Mouse (Mus musculus) CD4-positive helper T cell, adult 2 months (primary cell): Measurements from ENCODE around the gene Pdcd2l.

Source experiments
- DNase-seq: peaks from one replicate; pipeline ENCODE4 v3.0.0-alpha.2; 2012; ENCODE audit warnings: low read depth, missing footprints, low spot score

Gene Pdcd2l

GRCm38 (mm10) chr7:34196132-34197128 is at the start of gene Pdcd2l:
Pdcd2l (minus strand) TSS chr7:34196661.
- peak; percentile 91 for DNase-seq

GRCm38 (mm10) chr7:34242176-34242575 is 45.7 kb upstream of the Pdcd2l start:
- no peak for DNase-seq

DNA sequence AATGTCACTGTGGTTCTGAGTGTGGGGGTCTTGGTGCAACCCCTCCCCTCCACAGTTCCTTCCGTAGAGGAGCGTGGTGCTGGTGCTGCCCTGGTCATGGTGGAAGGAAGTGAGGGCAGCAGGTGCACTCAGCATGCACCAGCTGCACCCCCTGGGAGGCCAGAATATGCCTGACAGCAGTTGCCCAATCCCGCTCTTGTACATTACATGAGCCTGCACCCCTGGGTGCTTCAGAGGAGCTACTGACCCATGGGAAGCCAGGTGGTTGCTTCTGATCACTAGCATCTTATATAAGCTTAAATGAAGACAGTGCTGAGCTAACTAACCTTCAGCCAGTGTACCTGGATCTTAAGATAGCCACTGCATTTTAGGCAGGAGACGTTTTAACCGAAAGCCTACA is 41.6 kb upstream of the Pdcd2l start:
- DNase-seq = no peak

GRCm38 (mm10) chr7:34235602-34236001 is 39.1 kb upstream of the Pdcd2l start:
- no peak for DNase-seq

DNA sequence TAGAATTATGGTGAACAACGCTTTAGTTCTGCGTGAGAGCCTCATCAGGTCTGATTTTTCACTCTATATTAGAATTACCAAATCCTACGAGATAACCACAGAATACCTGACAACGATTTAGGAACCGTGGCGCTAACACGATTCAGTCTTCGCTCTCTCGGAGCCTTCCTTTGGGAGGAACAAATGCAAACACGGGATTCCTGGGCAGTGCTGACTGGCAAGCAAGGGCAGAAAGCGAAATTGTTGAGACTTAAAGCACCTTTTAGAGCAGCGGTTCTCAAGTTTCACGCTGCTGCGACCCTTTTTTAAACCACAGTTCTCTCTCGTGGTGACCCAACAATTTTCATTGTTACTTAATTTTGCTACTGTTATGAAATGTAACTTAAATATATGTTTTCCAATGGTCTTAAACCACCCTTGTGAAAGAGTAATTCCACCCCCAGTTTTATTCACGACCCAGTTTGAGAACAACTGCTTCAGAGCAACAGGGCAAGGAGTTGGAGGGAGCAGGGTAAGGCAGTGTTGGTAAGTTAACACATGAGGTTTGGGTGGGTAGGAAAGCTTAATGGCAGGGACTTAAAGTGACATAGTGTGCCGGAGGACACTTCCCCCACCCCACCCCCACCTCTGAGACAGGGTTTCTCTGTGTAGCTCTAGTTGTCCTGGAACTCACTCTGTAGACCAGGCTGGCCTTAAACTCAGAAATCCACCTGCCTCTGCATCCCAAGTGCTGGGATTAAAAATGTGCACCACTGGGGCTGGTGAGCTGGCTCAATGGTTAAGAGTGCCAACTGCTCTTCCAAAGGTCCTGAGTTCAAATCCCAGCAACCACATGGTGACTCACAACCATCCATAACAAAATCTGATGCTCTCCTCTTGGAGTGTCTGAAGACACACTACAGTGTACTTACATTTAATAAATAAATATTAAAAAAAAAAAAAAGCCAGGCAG is 38.4 kb upstream of the Pdcd2l start:
- peak; percentile 19 for DNase-seq

DNA sequence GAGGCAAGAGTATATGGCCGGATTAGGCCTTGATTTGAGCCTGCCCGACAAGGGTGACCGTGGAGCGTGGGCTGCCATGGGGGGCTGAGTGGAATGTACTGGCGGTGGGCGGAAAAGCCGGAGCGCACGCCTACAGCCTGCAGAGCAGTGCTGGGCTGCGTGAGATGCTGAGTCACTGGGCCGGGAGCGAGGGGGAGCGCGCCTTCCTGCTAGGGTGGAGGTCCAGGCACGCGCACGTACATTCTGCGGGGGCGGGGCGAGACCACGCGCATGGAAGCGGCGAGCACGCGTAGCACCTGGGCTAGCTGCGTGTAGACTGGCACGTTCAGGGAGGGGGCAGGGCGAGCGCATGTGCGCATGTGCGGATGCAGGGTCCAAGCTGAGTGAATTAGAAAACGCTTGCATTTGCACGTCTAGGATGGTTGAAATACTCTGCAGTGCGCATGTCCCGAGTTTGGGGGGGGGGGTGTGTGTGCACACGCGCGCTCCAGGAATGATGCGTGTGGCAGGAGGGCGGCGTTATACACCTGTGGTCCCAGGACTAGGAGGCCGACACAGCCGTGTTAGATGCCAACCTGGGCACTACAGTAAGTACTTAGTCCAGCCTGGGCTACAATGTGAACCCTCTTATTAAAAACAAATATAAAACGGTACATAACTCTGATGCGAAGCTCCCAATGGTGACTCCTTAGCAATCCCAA is 37.6 kb upstream of the Pdcd2l start:
- peak; percentile 99 for DNase-seq

GRCm38 (mm10) chr7:34232785-34233725 is 36.6 kb upstream of the Pdcd2l start:
- DNase-seq = no peak

GRCm38 (mm10) chr7:34230116-34230515 is 33.7 kb upstream of the Pdcd2l start, which contains the start of gene Gpi1:
Gpi1 (minus strand) TSS chr7:34230336.
- DNase-seq = peak; percentile 92

DNA sequence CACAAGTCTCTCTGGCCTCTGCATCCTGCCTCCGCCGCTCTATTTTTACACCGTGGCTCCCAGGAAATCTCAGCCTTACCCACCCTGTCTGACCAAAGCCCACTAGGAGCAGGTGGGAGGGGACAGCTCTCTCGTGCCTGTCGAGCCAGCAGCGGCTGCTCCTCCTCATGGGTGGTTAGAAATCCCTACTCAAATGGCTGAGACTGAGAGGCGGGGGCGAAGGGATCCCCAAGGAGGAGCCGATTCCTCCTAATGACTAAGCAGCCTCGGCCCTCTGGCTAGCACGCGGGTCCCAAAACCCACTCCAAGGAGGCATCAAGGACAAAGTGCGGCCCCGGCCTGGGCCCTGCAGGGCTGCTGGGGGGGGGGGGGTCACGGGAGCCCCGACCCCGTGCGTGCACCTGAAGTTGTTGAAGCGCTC is 33.2 kb upstream of the Pdcd2l start:
- DNase-seq = no peak

DNA sequence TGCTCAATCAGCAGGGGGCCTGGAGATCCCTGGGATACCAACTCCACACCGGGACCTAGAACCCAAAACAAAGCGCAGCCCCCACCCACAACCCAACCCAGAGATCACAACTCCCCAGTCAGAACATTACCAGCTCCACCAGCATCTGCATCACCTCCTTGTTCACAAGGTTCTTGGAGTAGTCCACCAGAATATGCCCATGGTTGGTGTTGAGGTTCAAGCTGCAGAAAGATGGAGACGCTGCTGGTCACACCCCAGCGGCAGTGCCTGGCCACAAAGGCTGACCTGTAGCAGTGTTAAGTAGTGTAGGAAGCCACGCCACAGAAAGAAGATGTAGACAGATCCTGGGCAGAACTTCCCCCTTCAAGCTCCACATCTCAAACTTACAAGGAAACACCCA is 32.7 kb upstream of the Pdcd2l start:
- no peak for DNase-seq

- DNase-seq = peak; percentile 19
Measured at GRCm38 (mm10) chr7:34228641-34229040, 32.2 kb upstream of the Pdcd2l start.

DNA sequence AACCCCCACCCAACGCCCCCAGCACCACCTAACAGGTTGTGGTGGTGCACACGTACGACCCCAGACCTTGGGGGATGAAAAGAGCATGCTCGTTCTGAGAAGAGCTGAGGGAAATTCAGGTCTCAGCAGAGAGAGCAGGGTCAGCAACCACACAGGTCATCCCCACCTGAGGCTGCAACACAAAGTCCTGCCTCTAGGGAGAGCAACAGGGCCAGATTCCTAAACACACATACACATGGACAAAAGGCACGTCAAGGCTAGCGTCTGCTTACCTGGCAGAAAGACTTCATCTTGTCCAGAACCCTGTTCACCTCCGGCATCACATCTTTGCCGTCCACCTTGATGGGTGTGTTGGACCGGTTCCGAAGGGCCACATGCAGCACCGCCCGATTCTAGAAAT is 30.4 kb upstream of the Pdcd2l start:
- no peak for DNase-seq

- no peak for DNase-seq
Measured at GRCm38 (mm10) chr7:34226086-34226485, 29.6 kb upstream of the Pdcd2l start.

- DNase-seq = no peak
Measured at GRCm38 (mm10) chr7:34224308-34224707, 27.8 kb upstream of the Pdcd2l start.

DNA sequence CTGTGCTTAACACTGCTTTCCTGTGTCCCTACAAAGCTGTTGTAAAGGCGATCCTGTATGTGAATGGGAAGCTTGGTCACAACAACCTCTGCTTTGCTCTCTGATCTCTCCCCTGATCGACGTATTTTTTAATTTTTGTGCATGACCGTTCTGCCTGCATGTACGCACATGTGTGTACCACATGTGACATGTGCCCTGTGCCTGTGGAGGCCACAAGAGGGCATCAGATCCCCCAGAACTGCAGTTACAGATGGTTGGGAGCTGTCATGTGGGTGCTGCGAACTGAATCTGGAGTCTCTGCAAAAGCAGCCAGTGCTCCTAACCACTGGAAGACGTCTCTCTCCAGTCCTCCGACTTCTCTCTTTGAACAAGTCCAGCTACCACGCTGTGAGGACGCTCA is 25.9 kb upstream of the Pdcd2l start:
- no peak for DNase-seq

DNA sequence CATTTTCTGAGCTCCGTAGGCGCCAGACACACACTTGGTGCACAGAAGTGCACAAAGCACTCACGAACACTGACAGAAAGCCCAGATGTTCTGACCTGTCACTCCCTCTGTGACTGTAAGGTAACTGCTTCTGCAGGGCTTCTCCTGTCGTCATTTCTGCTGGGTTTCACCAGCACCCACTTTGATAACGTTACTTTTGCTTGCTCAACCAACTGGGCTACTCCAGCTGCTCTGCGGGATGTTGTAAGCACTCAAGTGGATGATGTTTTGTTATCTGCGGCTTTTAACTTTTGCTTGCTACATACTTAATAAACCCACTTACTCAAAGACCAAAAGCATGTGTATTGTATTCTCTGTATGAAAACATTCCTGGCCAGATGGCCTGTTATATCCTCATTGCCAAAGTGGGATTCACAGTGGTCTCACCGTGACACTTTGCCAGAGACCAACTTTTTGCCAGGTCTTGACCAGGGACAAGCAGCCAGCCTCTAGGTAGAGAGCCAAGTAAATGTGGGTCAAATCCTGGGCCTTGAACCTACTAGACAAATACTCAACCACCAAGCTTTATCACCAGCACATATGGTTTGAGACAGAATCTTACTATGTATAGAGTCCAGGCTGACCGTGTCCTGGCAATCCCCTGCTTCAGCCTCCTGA is 25.3 kb upstream of the Pdcd2l start:
- DNase-seq = no peak

- no peak for DNase-seq
Measured at GRCm38 (mm10) chr7:34218496-34218895, 22.0 kb upstream of the Pdcd2l start.

GRCm38 (mm10) chr7:34216474-34216873 is 20.0 kb upstream of the Pdcd2l start:
- no peak for DNase-seq

- DNase-seq = no peak
Measured at GRCm38 (mm10) chr7:34215481-34215880, 19.0 kb upstream of the Pdcd2l start.

DNA sequence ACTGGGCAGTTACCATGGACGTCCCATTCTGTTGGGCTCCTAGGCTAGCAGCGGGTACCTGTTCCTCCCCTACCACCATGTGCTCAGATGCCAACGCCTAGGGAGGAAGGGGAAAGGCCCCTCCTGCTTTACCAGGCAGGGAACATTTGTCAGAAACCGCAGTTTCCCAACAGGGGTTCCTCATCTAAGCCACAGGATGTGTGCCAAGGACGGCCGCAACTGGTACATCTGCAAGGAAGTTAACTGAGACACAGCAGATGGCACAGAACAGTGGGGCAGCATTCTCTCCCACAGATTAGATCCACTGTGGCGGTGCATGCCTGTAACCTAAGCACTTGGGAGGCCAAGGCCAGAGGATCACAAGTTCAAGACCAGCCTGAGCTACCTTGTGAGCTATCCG is 18.2 kb upstream of the Pdcd2l start:
- no peak for DNase-seq
